Mouse (Mus musculus): Measurements from ENCODE around the gene Fer1l4. TPM values are rescaled to one million over a fixed set of nuclear protein-coding genes. Genes with fewer than 3 reads are reported as not detected.

Gene Fer1l4
- polyA plus RNA-seq, 1 experiment, result 0.98 TPM

GRCm38 (mm10) chr2:156077461-156077860 is 24.7 kb upstream of the Fer1l4 start:
- 90% methylated on average over 7 of the region's 7 CpGs for whole genome bisulfite sequencing
- TF ChIP-seq POLR2A (IDR thresholded peaks at IDR 0.05; ENCODE audit: borderline replicate concordance, extremely low read depth, low read depth, low read length), result no peak
- no peak for TF ChIP-seq CTCF (IDR thresholded peaks at IDR 0.05; ENCODE audit: insufficient read depth, low read length)
- H3K4me1 ChIP-seq (ENCODE audit: control insufficient read depth, insufficient read depth, low read length), result no peaks in the 10 kb centered on the region; the same call in 1 of the 2 replicates
- no peak overlapping the region for H3K4me3 ChIP-seq (replicated peaks; ENCODE audit: extremely low read depth, low read depth, low read length)
- DNase-seq, result no peak

GRCm38 (mm10) chr2:156073725-156074124 is 21.0 kb upstream of the Fer1l4 start:
- TF ChIP-seq POLR2A (IDR thresholded peaks at IDR 0.05; ENCODE audit: borderline replicate concordance, extremely low read depth, low read depth, low read length), result no peak
- Histone ChIP-seq H3K4me1 (ENCODE audit: control insufficient read depth, insufficient read depth, low read length) (no peaks in the 10 kb centered on the region), H3K4me3 (replicated peaks; ENCODE audit: extremely low read depth, low read depth, low read length) (no peak overlapping the region)
- 79% methylated on average over 15 of the region's 15 CpGs for WGBS
- no peak for DNase-seq

GRCm38 (mm10) chr2:156071236-156071635 is 18.5 kb upstream of the Fer1l4 start:
- no peak for TF ChIP-seq CTCF (IDR thresholded peaks at IDR 0.05; ENCODE audit: insufficient read depth, low read length)
- no peak for TF ChIP-seq POLR2A (IDR thresholded peaks at IDR 0.05; ENCODE audit: borderline replicate concordance, extremely low read depth, low read depth, low read length)
- 92% methylated on average over 10 of the region's 10 CpGs for WGBS
- no peak for DNase-seq
- H3K4me3 ChIP-seq (replicated peaks; ENCODE audit: extremely low read depth, low read depth, low read length), result no peak overlapping the region
- H3K4me1 ChIP-seq (ENCODE audit: control insufficient read depth, insufficient read depth, low read length), result no peaks in the 10 kb centered on the region

GRCm38 (mm10) chr2:156067916-156068315 is 15.2 kb upstream of the Fer1l4 start:
- DNase-seq, result no peak
- H3K4me1 ChIP-seq (ENCODE audit: control insufficient read depth, insufficient read depth, low read length), result no peaks in the 10 kb centered on the region
- 85% methylated on average over 10 of the region's 10 CpGs for WGBS
- H3K4me3 ChIP-seq (replicated peaks; ENCODE audit: extremely low read depth, low read depth, low read length), result no peak overlapping the region
- TF ChIP-seq CTCF (IDR thresholded peaks at IDR 0.05; ENCODE audit: insufficient read depth, low read length), result no peak

- no peak for DNase-seq
- no peak overlapping the region for H3K4me3 ChIP-seq (replicated peaks; ENCODE audit: extremely low read depth, low read depth, low read length)
- WGBS, result 40% methylated on average over 10 of the region's 10 CpGs
Measured at GRCm38 (mm10) chr2:156066126-156066525, 13.4 kb upstream of the Fer1l4 start.

GRCm38 (mm10) chr2:156065099-156066041 is 12.6 kb upstream of the Fer1l4 start, which contains the start of gene Spag4:
Gene Spag4, plus strand, starts transcription at chr2:156065175.
- TF ChIP-seq POLR2A (IDR thresholded peaks at IDR 0.05; ENCODE audit: borderline replicate concordance, extremely low read depth, low read depth, low read length) (no peak), CTCF (IDR thresholded peaks at IDR 0.05; ENCODE audit: insufficient read depth, low read length) (no peak)
- Histone ChIP-seq H3K4me1 (ENCODE audit: control insufficient read depth, insufficient read depth, low read length) (no peaks in the 10 kb centered on the region), H3K4me3 (replicated peaks; ENCODE audit: extremely low read depth, low read depth, low read length) (peak within 1 kb of the TSS; percentile 64)
- peak; percentile 71 for DNase-seq
- WGBS, result under 1% methylated on average over 81 of the region's 81 CpGs

More at GRCm38 (mm10) chr2:156066126-156066525, 13.4 kb upstream of the Fer1l4 start:
- no peaks in the 10 kb centered on the region for H3K4me1 ChIP-seq (ENCODE audit: control insufficient read depth, insufficient read depth, low read length)
- TF ChIP-seq POLR2A (IDR thresholded peaks at IDR 0.05; ENCODE audit: borderline replicate concordance, extremely low read depth, low read depth, low read length) (no peak), CTCF (IDR thresholded peaks at IDR 0.05; ENCODE audit: insufficient read depth, low read length) (no peak)

GRCm38 (mm10) chr2:156047929-156048328 is 4.8 kb downstream of the Fer1l4 start:
- Histone ChIP-seq H3K4me3 (replicated peaks; ENCODE audit: extremely low read depth, low read depth, low read length) (no peak overlapping the region), H3K4me1 (ENCODE audit: control insufficient read depth, insufficient read depth, low read length) (no peaks in the 10 kb centered on the region)
- TF ChIP-seq CTCF (IDR thresholded peaks at IDR 0.05; ENCODE audit: insufficient read depth, low read length), result no peak
- no peak for TF ChIP-seq POLR2A (IDR thresholded peaks at IDR 0.05; ENCODE audit: borderline replicate concordance, extremely low read depth, low read depth, low read length)
- WGBS, result 10% methylated on average over 19 of the region's 19 CpGs
- peak; percentile 13 for DNase-seq

GRCm38 (mm10) chr2:156042903-156043302 is 9.8 kb downstream of the Fer1l4 start:
- DNase-seq, result no peak
- no peak for TF ChIP-seq POLR2A (IDR thresholded peaks at IDR 0.05; ENCODE audit: borderline replicate concordance, extremely low read depth, low read depth, low read length)
- no peak for TF ChIP-seq CTCF (IDR thresholded peaks at IDR 0.05; ENCODE audit: insufficient read depth, low read length)
- H3K4me1 ChIP-seq (ENCODE audit: control insufficient read depth, insufficient read depth, low read length), result no peaks in the 10 kb centered on the region
- no peak overlapping the region for H3K4me3 ChIP-seq (replicated peaks; ENCODE audit: extremely low read depth, low read depth, low read length)
- 73% methylated on average over 8 of the region's 8 CpGs for WGBS

GRCm38 (mm10) chr2:156039390-156039789 is 13.4 kb downstream of the Fer1l4 start:
- Histone ChIP-seq H3K4me1 (ENCODE audit: control insufficient read depth, insufficient read depth, low read length) (no peaks in the 10 kb centered on the region), H3K4me3 (replicated peaks; ENCODE audit: extremely low read depth, low read depth, low read length) (no peak overlapping the region)
- 88% methylated on average over 3 of the region's 3 CpGs for WGBS
- DNase-seq, result no peak
- TF ChIP-seq CTCF (IDR thresholded peaks at IDR 0.05; ENCODE audit: insufficient read depth, low read length) (no peak), POLR2A (IDR thresholded peaks at IDR 0.05; ENCODE audit: borderline replicate concordance, extremely low read depth, low read depth, low read length) (no peak)

- Histone ChIP-seq H3K4me3 (replicated peaks; ENCODE audit: extremely low read depth, low read depth, low read length) (no peak overlapping the region), H3K4me1 (ENCODE audit: control insufficient read depth, insufficient read depth, low read length) (no peaks in the 10 kb centered on the region)
- no peak for TF ChIP-seq CTCF (IDR thresholded peaks at IDR 0.05; ENCODE audit: insufficient read depth, low read length)
- TF ChIP-seq POLR2A (IDR thresholded peaks at IDR 0.05; ENCODE audit: borderline replicate concordance, extremely low read depth, low read depth, low read length), result no peak
- DNase-seq, result no peak
Measured at GRCm38 (mm10) chr2:156025482-156025881, 27.3 kb downstream of the Fer1l4 start.
